Mouse (Mus musculus) liver, adult 2 months (tissue): ENCODE measurements at regions not wholly inside any gene's neighbourhood (a gene's known extent, or its start where the extent isn't known, plus 50 kb on each side); places are given as distances from the start of the nearest gene placed in this dataset.

Source experiments
- DNase-seq: peaks from one replicate; pipeline ENCODE4 v3.0.0-alpha.2; 2011; ENCODE audit warnings: low read depth, low spot score; ENCODE audit errors: extremely low read depth
- H3K27ac ChIP-seq: fragments of 200-500 bp; replicated peaks from 2 replicates; pipeline ENCODE4 v1.5.1; 2012; ENCODE audit warnings: low read depth, mild to moderate bottlenecking, control low read depth, inconsistent platforms, low read length; ENCODE audit not compliant: insufficient read depth
- H3K27me3 ChIP-seq: fragments of 200-500 bp; 2 replicates; pipeline ENCODE4 v1.6.1; 2012; ENCODE audit warnings: mild to moderate bottlenecking, moderate library complexity, low read length, inconsistent platforms; ENCODE audit not compliant: control insufficient read depth, insufficient read depth
- H3K36me3 ChIP-seq: fragments of 200-500 bp; 2 replicates; pipeline ENCODE4 v1.6.1; 2012; ENCODE audit warnings: low read length, inconsistent platforms; ENCODE audit not compliant: control insufficient read depth, insufficient read depth
- H3K4me1 ChIP-seq: fragments of 200-500 bp; 2 replicates; pipeline ENCODE4 v1.6.1; 2011; ENCODE audit warnings: low read length; ENCODE audit not compliant: control insufficient read depth, insufficient read depth
- H3K4me3 ChIP-seq: fragments of 200-500 bp; 2 replicates; pipeline ENCODE4 v1.5.1; 2011; ENCODE audit warnings: low read depth, mild to moderate bottlenecking, control low read depth, low read length, moderate library complexity; ENCODE audit not compliant: insufficient read depth
- H3K79me2 ChIP-seq: fragments of 200-500 bp; 2 replicates; pipeline ENCODE4 v1.6.1; 2012; ENCODE audit warnings: inconsistent platforms, mild to moderate bottlenecking, low read length, moderate library complexity; ENCODE audit not compliant: control insufficient read depth, insufficient read depth
- H3K9ac ChIP-seq: fragments of 200-500 bp; 2 replicates; pipeline ENCODE4 v1.6.1; 2012; ENCODE audit warnings: low read depth, mild to moderate bottlenecking, control low read depth, inconsistent platforms, low read length
- CTCF ChIP-seq: fragments of 200-500 bp; IDR thresholded peaks from 2 replicates; pipeline ENCODE4 v1.5.1; 2011; ENCODE audit warnings: low read depth, low read length, control low read depth
- POLR2A ChIP-seq: fragments of 200-500 bp; IDR thresholded peaks from 2 replicates; pipeline ENCODE4 v1.6.1; 2011; ENCODE audit warnings: low read length, control low read depth; ENCODE audit not compliant: insufficient read depth; ENCODE audit errors: extremely low read depth
- WGBS: fragments of 180-500 bp; shearing (Covaris S2); methylation state at CpG from one replicate; pipeline ENCODE4 v1.1.7; 2018; 5-methylcytosine and 5-hydroxymethylcytosine counted together

- DNase-seq, result no peak
- H3K36me3 ChIP-seq, result no peaks in the 10 kb centered on the region
- H3K27me3 ChIP-seq, result no peaks in the 10 kb centered on the region
- no peak overlapping the region for H3K4me3 ChIP-seq
- no peaks in the 10 kb centered on the region for H3K4me1 ChIP-seq
- 42% methylated on average over 4 of the region's 4 CpGs for WGBS
- TF ChIP-seq POLR2A (no peak), CTCF (peak; percentile 23; the same call in 1 of the 2 replicates)
- H3K27ac ChIP-seq, result no peak overlapping the region
- no peak overlapping the region for H3K9ac ChIP-seq
- no peaks in the 10 kb centered on the region for H3K79me2 ChIP-seq
These were observed 553.3 kb downstream of the Jrkl start for GRCm38 (mm10) chr9:12692329-12692728.

GRCm38 (mm10) chr9:12690948-12691279, 554.7 kb downstream of the Jrkl start:
- no peaks in the 10 kb centered on the region for H3K79me2 ChIP-seq
- no peaks in the 10 kb centered on the region for H3K27me3 ChIP-seq
- TF ChIP-seq CTCF, result no peak
- TF ChIP-seq POLR2A, result no peak
- 38% methylated on average over 1 of the region's 1 CpGs for WGBS
- no peaks in the 10 kb centered on the region for H3K36me3 ChIP-seq
- H3K9ac ChIP-seq, result no peak overlapping the region
- no peaks in the 10 kb centered on the region for H3K4me1 ChIP-seq
- no peak overlapping the region for H3K4me3 ChIP-seq
- H3K27ac ChIP-seq, result no peak overlapping the region
- DNase-seq, result no peak

GRCm38 (mm10) chr9:12690182-12690947, 555.3 kb downstream of the Jrkl start:
- no peak overlapping the region for H3K27ac ChIP-seq
- no peaks in the 10 kb centered on the region for H3K79me2 ChIP-seq
- H3K27me3 ChIP-seq, result no peaks in the 10 kb centered on the region
- no peak for TF ChIP-seq POLR2A
- no peak for TF ChIP-seq CTCF
- no peaks in the 10 kb centered on the region for H3K36me3 ChIP-seq
- WGBS, result 73% methylated on average over 5 of the region's 5 CpGs
- H3K4me1 ChIP-seq, result no peaks in the 10 kb centered on the region
- no peak overlapping the region for H3K4me3 ChIP-seq
- no peak for DNase-seq
- H3K9ac ChIP-seq, result no peak overlapping the region
